Mouse (Mus musculus) right cerebral cortex, postnatal 10 days (tissue): ENCODE data around the gene Gucy2g.

Experiments
- DNase-seq, 2 experiments: peaks; one replicate each; pipeline ENCODE4 v3.0.0; 2021; ENCODE audit warnings: low spot score in 2 of 2

Gene Gucy2g

DNA sequence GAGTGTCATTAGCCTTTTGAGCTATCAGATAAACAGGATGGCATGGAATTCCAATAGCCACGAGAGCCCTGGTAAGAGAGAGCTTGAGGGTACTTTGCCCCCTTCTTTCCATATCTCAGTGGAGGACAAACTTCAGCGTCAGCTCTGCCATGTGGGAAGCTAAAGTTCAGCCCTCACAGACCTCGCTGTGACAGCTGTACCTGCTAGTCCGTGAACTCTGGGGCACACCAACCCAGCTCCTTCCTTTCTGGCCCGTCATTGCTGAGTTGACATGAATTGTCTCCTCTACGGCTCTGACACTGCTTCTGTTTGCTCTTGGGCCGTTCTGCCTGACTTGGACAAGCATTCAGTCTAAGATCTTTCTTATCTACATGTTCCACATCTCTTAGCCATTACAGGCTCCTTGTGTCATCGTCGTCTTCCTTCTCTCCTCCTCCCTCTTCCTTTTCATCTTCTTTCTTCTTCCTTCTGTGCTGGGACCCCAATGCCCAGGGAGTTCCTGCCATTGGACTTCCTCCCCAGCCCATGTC is 7.0 kb upstream of the Gucy2g start:
- DNase-seq: no peak

DNA sequence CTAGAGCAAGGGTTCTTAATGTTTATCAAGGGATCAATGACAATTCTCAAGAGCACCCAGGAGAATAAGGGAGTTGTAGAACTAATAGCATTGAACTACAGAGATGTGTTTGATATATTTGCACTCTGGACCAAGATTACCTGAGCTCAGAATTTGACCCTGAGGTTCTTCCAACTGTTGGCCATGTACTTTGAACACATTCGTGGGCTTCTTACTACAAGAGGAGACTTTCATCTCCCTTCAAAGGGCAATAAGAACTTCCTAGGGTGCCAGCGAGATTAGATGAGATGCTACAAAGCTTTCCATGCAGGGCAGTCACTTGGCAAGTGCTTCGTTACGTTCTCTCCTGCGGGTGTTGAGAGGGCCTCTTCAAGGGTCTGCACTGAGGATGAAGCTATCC is 6.5 kb upstream of the Gucy2g start:
- DNase-seq: no peak

GRCm38 (mm10) chr19:55244791-55245231 is 3.8 kb upstream of the Gucy2g start:
- DNase-seq: no peak

DNA sequence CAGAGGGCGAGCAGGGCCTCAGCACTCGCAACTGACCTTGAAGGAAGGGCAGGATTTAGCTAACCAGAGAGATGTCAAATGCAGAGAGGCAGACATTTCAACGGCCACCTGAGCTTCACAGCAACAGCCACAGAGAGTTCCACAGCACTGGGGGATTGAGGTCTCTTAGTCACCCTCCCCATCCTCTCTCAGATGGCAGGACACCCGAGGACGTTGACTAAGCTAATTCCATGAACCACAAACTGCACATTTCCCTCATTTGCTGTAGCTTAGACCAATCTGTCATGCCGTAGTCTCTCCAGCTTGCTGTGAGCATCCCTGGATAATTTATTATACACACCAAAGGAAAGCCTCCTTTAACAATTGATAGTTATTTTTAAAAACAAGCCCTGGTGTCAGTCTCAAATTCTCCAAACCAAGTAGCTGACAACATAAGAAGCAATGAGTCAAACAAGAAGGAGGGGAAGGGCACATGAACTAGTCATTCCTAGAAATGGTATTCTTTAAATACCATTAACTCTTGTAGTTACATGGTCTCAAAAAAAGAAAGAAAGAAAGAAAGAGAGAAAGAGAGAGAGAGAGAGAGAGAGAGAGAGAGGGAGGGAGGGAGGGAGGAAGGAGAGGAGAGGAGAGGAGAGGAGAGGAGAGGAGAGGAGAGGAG is 1.1 kb downstream of the Gucy2g start:
- DNase-seq: no peak

DNA sequence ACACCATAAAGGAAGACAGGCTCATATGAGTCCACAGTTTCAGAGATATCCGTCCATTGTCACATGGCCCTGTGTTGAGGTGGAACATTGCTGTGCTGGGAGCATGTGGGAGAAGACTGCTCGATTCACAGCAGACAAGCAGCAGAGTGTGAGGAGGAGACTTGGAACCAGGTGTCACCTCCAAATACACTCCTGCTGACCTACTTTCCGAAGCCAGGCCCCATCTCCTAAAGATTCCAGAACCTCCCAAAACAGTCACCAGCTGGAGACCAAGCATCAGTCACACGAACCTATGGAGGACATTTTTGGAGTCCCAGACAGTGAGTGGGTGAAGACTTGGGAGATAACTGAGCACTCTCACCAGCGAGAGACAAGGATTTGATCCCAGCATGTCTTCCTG is 4.5 kb downstream of the Gucy2g start:
- DNase-seq: no peak

- no peak for DNase-seq
Measured at GRCm38 (mm10) chr19:55236026-55236425, 5.0 kb downstream of the Gucy2g start.

DNA sequence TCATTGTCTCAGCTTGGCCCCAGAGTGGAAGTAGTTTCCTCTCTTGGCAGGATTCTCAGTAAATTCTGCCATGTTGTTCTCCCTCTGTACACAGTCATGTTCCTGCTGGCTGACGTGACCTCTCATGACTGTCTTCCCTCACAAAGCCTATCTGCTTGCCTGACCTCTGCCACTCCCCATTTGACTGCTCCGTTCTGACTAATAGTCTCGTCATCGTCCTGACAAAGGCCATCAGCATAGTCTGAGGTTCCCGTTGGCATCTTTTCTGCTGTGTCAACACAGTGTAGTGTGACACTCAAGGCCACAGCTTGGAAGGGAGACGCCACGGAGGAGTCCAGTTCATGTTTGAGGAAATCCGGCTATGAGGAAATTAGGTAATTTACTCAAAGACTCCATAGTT is 8.9 kb downstream of the Gucy2g start:
- DNase-seq: no peak

DNA sequence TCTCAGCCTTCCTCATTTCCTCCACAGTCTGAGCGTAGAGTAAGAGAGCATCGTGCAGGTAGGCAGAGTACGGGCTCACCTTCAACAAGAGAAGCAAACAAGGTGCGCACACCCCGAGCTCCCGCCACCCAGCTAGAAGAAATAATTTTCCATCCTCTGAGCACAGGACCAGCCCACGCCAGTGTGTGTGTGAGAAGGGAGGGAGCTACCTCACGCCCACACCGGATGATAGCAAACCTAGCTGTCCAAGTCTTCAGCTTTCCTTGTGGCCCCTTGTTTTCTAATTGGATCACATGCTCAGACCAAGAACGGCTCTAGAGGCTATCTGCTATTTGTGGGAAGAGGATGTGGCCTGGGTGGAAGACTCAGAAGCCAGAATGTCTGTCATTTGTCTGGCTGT is 10.0 kb downstream of the Gucy2g start:
- no peak for DNase-seq

DNA sequence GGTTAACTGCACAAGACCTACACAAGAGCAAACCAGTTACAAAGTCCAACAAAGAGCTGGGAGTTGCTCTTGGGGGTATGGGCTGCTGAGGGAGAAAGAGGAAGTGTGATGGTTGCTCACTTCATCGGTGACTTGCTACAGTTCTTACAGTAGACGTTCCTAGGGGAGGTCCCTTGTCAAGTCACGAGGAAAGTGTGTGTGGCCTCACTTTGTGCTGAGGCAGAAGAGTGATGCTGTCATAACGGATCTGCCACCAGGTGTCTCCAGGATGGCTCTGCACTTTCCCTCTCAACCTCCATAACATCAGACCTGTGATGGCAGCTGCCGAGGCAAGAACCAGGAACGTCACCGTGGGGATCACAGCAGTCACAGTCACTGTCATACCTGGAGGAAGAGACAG is 13.9 kb downstream of the Gucy2g start:
- no peak for DNase-seq

- DNase-seq: no peak
Measured at GRCm38 (mm10) chr19:55226621-55227020, 14.4 kb downstream of the Gucy2g start.

DNA sequence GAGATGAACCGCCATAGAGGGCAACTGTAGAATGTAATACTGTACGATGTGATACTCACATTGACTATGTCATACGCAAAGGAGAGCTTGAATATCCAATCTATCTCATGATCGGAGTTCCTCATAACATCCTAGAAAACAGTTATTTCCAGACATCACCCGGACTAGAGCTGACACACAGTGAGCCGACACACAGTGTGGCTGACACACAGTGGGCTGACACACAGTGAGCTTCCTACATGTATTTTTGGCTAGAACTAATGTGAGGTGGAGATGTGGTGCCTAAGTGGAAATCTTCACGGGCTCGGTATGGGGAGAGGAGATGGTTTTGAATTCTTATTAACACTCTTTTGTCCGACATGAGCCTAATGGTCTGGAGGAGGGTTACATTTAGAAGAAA is 18.8 kb downstream of the Gucy2g start:
- no peak for DNase-seq

- DNase-seq: no peak
Measured at GRCm38 (mm10) chr19:55221208-55221607, 19.8 kb downstream of the Gucy2g start.

- no peak for DNase-seq
Measured at GRCm38 (mm10) chr19:55219359-55219758, 21.7 kb downstream of the Gucy2g start.

GRCm38 (mm10) chr19:55218741-55219221 is 22.3 kb downstream of the Gucy2g start:
- no peak for DNase-seq

GRCm38 (mm10) chr19:55218192-55218739 is 22.8 kb downstream of the Gucy2g start:
- DNase-seq: peak; percentile 88 to 92

DNA sequence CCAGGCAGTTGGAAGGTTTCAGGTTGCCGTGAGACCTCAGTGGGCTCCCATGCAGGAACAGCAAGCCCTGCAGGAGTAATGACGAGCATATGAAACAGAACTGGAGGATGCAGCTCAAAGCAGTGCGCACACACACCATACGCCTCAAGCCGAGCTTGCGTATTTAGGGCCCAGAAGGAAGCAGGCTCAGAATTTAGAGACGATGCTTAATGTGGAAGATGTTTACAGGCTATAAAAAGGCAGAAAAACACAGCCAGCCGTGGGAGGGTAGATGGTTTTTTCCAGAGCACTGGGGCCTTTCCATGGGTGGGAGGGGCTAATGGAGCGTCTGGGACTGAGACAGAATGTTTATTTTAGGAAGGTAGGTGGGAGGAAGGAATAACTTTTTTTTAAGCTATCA is 23.7 kb downstream of the Gucy2g start:
- peak; percentile 80 to 91 for DNase-seq

DNA sequence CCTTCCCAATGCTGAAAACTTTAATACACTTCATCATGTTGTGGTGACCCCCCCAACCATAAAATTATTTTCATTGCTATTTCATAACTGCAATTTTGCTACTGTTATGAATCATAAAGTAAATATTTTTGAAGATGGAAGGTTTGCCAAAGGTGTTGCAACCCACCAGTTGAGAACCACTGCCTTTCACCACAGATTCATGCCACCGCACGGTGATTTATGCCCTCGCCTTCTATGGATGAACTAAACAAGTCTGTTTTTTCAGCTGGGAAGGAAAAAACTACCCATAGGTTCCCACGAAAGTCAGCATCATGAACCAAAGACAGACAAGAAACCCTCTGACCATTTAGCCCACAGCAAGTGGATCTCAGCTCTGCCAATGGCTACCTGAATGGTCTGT is 24.2 kb downstream of the Gucy2g start:
- no peak for DNase-seq

- DNase-seq: no peak
Measured at GRCm38 (mm10) chr19:55213617-55214340, 27.3 kb downstream of the Gucy2g start.

DNA sequence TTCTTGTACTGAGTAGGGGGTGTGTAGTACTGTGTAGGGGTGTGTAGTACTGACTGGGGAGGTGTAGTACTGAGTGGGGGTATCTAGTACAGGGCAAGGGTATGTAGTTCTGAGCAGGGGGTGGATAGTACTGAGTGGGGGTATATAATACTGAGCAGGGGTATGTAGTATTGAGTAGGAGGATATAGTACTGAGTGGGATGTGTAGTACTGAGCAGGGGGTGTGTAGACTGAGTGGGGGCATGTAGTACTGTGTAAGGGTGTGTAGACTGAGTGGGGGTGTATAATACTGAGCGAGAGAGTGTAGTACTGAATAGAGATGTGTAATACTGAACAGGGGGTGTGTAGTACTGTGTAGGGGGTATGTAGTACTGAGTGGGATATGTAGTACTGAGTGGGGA is 29.3 kb downstream of the Gucy2g start:
- no peak for DNase-seq

DNA sequence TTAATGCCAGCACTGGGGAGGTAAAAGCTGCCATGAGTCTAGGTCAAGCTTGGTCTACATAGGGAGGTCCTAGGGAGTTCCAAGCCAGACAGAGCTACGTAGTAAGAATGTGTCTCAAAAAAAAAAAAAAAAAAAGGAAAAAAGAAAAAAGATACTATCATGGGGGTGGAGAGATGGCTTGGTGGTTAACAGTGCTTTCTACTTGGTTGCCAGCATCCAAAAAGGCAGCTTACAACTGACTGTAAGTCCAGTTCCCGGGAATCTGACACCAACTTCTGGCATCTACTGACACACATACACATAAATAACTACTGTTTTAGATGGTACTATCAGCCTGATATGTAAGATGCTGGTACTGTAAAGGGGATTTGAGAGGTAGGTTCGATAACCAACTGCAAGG is 32.0 kb downstream of the Gucy2g start:
- no peak for DNase-seq

DNA sequence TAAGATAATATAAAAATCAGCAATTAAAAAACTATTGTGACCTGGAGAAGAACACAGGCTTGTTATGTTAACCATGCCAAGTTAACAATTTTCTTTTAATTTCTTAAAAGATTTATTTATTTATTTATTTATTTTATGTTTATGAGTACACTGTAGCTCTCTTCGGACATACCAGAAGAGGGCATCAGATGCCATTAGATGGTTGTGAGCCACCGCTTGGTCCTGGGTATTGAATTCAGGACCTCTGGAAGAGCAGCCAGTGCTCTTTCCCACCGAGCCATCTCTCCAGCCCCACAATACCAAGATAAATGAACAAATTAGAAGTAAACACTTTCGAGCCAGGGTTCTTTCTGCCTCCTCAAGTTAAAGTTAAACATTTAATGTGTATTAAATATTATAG is 32.4 kb downstream of the Gucy2g start:
- no peak for DNase-seq

GRCm38 (mm10) chr19:55207746-55208538 is 33.1 kb downstream of the Gucy2g start:
- no peak for DNase-seq
